Mouse (Mus musculus): ENCODE data around the gene Parvb.

- TF ChIP-seq POU5F1 (IDR thresholded peaks at IDR 0.05; ENCODE audit: borderline replicate concordance, low read length) (no peak), CTCF (conservative IDR thresholded peaks at IDR 0.05; ENCODE audit: low read length) (no peak)
Measured at GRCm38 (mm10) chr15:84291097-84291496, 59.3 kb downstream of the Parvb start.
